Mouse (Mus musculus) intestine, embryonic 15.5 days (tissue): ENCODE results near the gene Zbtb40. TPM values are rescaled to one million over a fixed set of nuclear protein-coding genes. Genes with fewer than 3 reads are reported as not detected.

Experiments used
- ATAC-seq: fragments of 200-750 bp; cut with Nextera tagmentation; 2 replicates; pipeline ENCODE4 v1.8.0; 2017; ENCODE audit warnings: moderate TSS enrichment, moderate library complexity
- H3K27ac ChIP-seq: fragments of 300-500 bp; sonication (generic); 2 replicates; pipeline ENCODE4 v1.5.1; 2015; ENCODE audit warnings: mild to moderate bottlenecking, inconsistent platforms
- H3K27me3 ChIP-seq: fragments of 300-500 bp; sonication (generic); replicated peaks from 2 replicates; pipeline ENCODE4 v1.6.1; 2015; ENCODE audit warnings: inconsistent platforms
- H3K36me3 ChIP-seq: fragments of 300-500 bp; sonication (generic); 2 replicates; pipeline ENCODE4 v1.6.1; 2015; ENCODE audit warnings: inconsistent platforms
- H3K4me1 ChIP-seq: fragments of 300-500 bp; sonication (generic); replicated peaks from 2 replicates; pipeline ENCODE4 v1.6.1; 2015; ENCODE audit warnings: inconsistent platforms
- H3K4me2 ChIP-seq: fragments of 300-500 bp; sonication (generic); replicated peaks from 2 replicates; pipeline ENCODE4 v1.6.1; 2015; ENCODE audit warnings: mild to moderate bottlenecking, inconsistent platforms
- H3K4me3 ChIP-seq: fragments of 300-500 bp; sonication (generic); replicated peaks from 2 replicates; pipeline ENCODE4 v1.5.1; 2015; ENCODE audit warnings: inconsistent platforms
- H3K9ac ChIP-seq: fragments of 300-500 bp; sonication (generic); 2 replicates; pipeline ENCODE4 v1.6.1; 2015; ENCODE audit warnings: inconsistent platforms
- H3K9me3 ChIP-seq: fragments of 300-500 bp; sonication (generic); 2 replicates; pipeline ENCODE4 v1.6.1; 2016; ENCODE audit warnings: inconsistent platforms
- WGBS: fragments of 180-500 bp; shearing (Covaris S2); methylation state at CpG from one replicate; pipeline ENCODE4 v1.1.7; 2015; 5-methylcytosine and 5-hydroxymethylcytosine counted together
- polyA plus RNA-seq: library from polyadenylated mRNA; unstranded; fragments of >200 nt; fragmentation: Nextera tagmentation; extraction: Ambion mirVana; gene quantifications from 2 replicates; pipeline ENCODE4 v1.2.1, GENCODE M21; 2015

Zbtb40 gene
- 2.9 and 3.9 TPM in 2 replicates for polyA plus RNA-seq

- peaks cover 12% of the 10 kb centered on the region for H3K4me1 ChIP-seq
- peak within 1 kb of the TSS; percentile 42; the same call in 1 of the 2 replicates for H3K27ac ChIP-seq
- peak; percentile 98 for ATAC-seq
- peaks cover 13% of the 10 kb centered on the region; the same call in 1 of the 2 replicates for H3K27me3 ChIP-seq
- H3K4me3 ChIP-seq = peak within 1 kb of the TSS; percentile 71
- peak within 1 kb of the TSS; percentile 76 for H3K4me2 ChIP-seq
- peak within 1 kb of the TSS; percentile 56 for H3K9ac ChIP-seq
- WGBS = 2% methylated on average over 31 of the region's 32 CpGs
- H3K9me3 ChIP-seq = no peaks in the 10 kb centered on the region
- H3K36me3 ChIP-seq = no peaks in the 10 kb centered on the region
Measured at GRCm38 (mm10) chr4:137048550-137049032, at the start of gene Zbtb40. Gene Zbtb40 (minus strand): TSS chr4:137048801.

- 43% methylated on average over 4 of the region's 4 CpGs for WGBS
- ATAC-seq = no peak
- no peaks in the 10 kb centered on the region; the same call in 1 of the 2 replicates for H3K27me3 ChIP-seq
Measured at GRCm38 (mm10) chr4:137097984-137098327, 49.4 kb upstream of the Zbtb40 start.

GRCm38 (mm10) chr4:137097246-137097983 is 48.8 kb upstream of the Zbtb40 start:
- H3K4me1 ChIP-seq = no peaks in the 10 kb centered on the region
- no peak for ATAC-seq
- no peak overlapping the region for H3K4me3 ChIP-seq
- H3K9ac ChIP-seq = no peak overlapping the region
- no peaks in the 10 kb centered on the region for H3K9me3 ChIP-seq
- 69% methylated on average over 17 of the region's 17 CpGs for WGBS
- H3K36me3 ChIP-seq = no peaks in the 10 kb centered on the region
- H3K27me3 ChIP-seq = no peaks in the 10 kb centered on the region; the same call in 1 of the 2 replicates
- no peak overlapping the region for H3K27ac ChIP-seq
- H3K4me2 ChIP-seq = no peak overlapping the region

More at GRCm38 (mm10) chr4:137097984-137098327, 49.4 kb upstream of the Zbtb40 start:
- no peak overlapping the region for H3K27ac ChIP-seq
- no peaks in the 10 kb centered on the region for H3K9me3 ChIP-seq
- no peak overlapping the region for H3K4me3 ChIP-seq
- H3K36me3 ChIP-seq = no peaks in the 10 kb centered on the region
- no peaks in the 10 kb centered on the region for H3K4me1 ChIP-seq
- H3K9ac ChIP-seq = no peak overlapping the region
- H3K4me2 ChIP-seq = no peak overlapping the region

- Histone ChIP-seq H3K4me1 (no peaks in the 10 kb centered on the region), H3K4me2 (no peak overlapping the region), H3K9me3 (no peaks in the 10 kb centered on the region), H3K4me3 (no peak overlapping the region), H3K36me3 (no peaks in the 10 kb centered on the region), H3K27ac (no peak overlapping the region), H3K27me3 (no peaks in the 10 kb centered on the region; the same call in 1 of the 2 replicates), H3K9ac (no peak overlapping the region)
- WGBS = 50% methylated on average over 10 of the region's 10 CpGs
- ATAC-seq = no peak
Measured at GRCm38 (mm10) chr4:137096353-137096752, 47.8 kb upstream of the Zbtb40 start.

GRCm38 (mm10) chr4:137085083-137085810 is 36.6 kb upstream of the Zbtb40 start:
- Histone ChIP-seq H3K9me3 (no peaks in the 10 kb centered on the region), H3K4me3 (no peak overlapping the region), H3K4me2 (no peak overlapping the region), H3K36me3 (no peaks in the 10 kb centered on the region), H3K9ac (no peak overlapping the region), H3K27me3 (no peaks in the 10 kb centered on the region), H3K27ac (no peak overlapping the region), H3K4me1 (0 out of 2 replicates have a peak, but pooled peaks cover 3% of the 10 kb centered on the region)
- WGBS = 33% methylated on average over 18 of the region's 18 CpGs
- ATAC-seq = no peak

- Histone ChIP-seq H3K9ac (no peak overlapping the region), H3K4me2 (no peak overlapping the region), H3K36me3 (no peaks in the 10 kb centered on the region), H3K27me3 (no peaks in the 10 kb centered on the region), H3K27ac (no peak overlapping the region), H3K9me3 (no peaks in the 10 kb centered on the region), H3K4me3 (no peak overlapping the region), H3K4me1 (0 out of 2 replicates have a peak, but pooled peaks cover 3% of the 10 kb centered on the region)
- WGBS = 47% methylated on average over 2 of the region's 2 CpGs
- ATAC-seq = no peak
Measured at GRCm38 (mm10) chr4:137082866-137083265, 34.3 kb upstream of the Zbtb40 start.

- 90% methylated on average over 4 of the region's 4 CpGs for WGBS
- ATAC-seq = no peak
- H3K36me3 ChIP-seq = no peaks in the 10 kb centered on the region
- H3K9me3 ChIP-seq = no peaks in the 10 kb centered on the region
- 0 out of 2 replicates have a peak, but pooled peaks cover 3% of the 10 kb centered on the region for H3K4me1 ChIP-seq
- no peak overlapping the region for H3K4me2 ChIP-seq
- H3K4me3 ChIP-seq = no peak overlapping the region
- no peaks in the 10 kb centered on the region for H3K27me3 ChIP-seq
- H3K27ac ChIP-seq = no peak overlapping the region
- H3K9ac ChIP-seq = no peak overlapping the region
Measured at GRCm38 (mm10) chr4:137081401-137081800, 32.8 kb upstream of the Zbtb40 start.

GRCm38 (mm10) chr4:137077216-137077615 is 28.6 kb upstream of the Zbtb40 start:
- Histone ChIP-seq H3K9ac (no peak overlapping the region), H3K9me3 (no peaks in the 10 kb centered on the region), H3K4me1 (no peaks in the 10 kb centered on the region), H3K4me3 (no peak overlapping the region), H3K27me3 (no peaks in the 10 kb centered on the region), H3K27ac (no peak overlapping the region), H3K4me2 (no peak overlapping the region), H3K36me3 (no peaks in the 10 kb centered on the region)
- WGBS = 27% methylated on average over 2 of the region's 2 CpGs
- ATAC-seq = no peak

- Histone ChIP-seq H3K27me3 (no peaks in the 10 kb centered on the region), H3K4me2 (no peak overlapping the region), H3K9ac (no peak overlapping the region), H3K4me1 (no peaks in the 10 kb centered on the region), H3K9me3 (no peaks in the 10 kb centered on the region), H3K27ac (no peak overlapping the region), H3K4me3 (no peak overlapping the region), H3K36me3 (no peaks in the 10 kb centered on the region)
- 60% methylated on average over 6 of the region's 6 CpGs for WGBS
- peak; percentile 89 for ATAC-seq
Measured at GRCm38 (mm10) chr4:137071204-137071603, 22.6 kb upstream of the Zbtb40 start.

GRCm38 (mm10) chr4:137068491-137068890 is 19.9 kb upstream of the Zbtb40 start:
- WGBS = 22% methylated on average over 8 of the region's 8 CpGs
- no peak for ATAC-seq
- no peaks in the 10 kb centered on the region; the same call in 1 of the 2 replicates for H3K27me3 ChIP-seq

GRCm38 (mm10) chr4:137065846-137066245 is 17.2 kb upstream of the Zbtb40 start:
- Histone ChIP-seq H3K4me2 (no peak overlapping the region), H3K4me1 (no peaks in the 10 kb centered on the region), H3K9ac (no peak overlapping the region), H3K36me3 (no peaks in the 10 kb centered on the region), H3K4me3 (no peak overlapping the region), H3K9me3 (no peaks in the 10 kb centered on the region), H3K27me3 (no peaks in the 10 kb centered on the region; the same call in 1 of the 2 replicates), H3K27ac (no peak overlapping the region)
- no peak for ATAC-seq
- 82% methylated on average over 6 of the region's 6 CpGs for WGBS

More at GRCm38 (mm10) chr4:137068491-137068890, 19.9 kb upstream of the Zbtb40 start:
- Histone ChIP-seq H3K36me3 (no peaks in the 10 kb centered on the region), H3K9me3 (no peaks in the 10 kb centered on the region), H3K9ac (no peak overlapping the region), H3K27ac (no peak overlapping the region), H3K4me2 (no peak overlapping the region), H3K4me1 (no peaks in the 10 kb centered on the region), H3K4me3 (no peak overlapping the region)

- WGBS = 56% methylated on average over 3 of the region's 3 CpGs
- Histone ChIP-seq H3K4me1 (no peaks in the 10 kb centered on the region), H3K4me3 (no peak overlapping the region), H3K4me2 (no peak overlapping the region), H3K9me3 (no peaks in the 10 kb centered on the region), H3K27me3 (peaks cover 13% of the 10 kb centered on the region; the same call in 1 of the 2 replicates), H3K36me3 (no peaks in the 10 kb centered on the region), H3K27ac (no peak overlapping the region), H3K9ac (no peak overlapping the region)
- ATAC-seq = no peak
Measured at GRCm38 (mm10) chr4:137054932-137055331, 6.3 kb upstream of the Zbtb40 start.
